Comparison of ENCODE assay signal across 20 mouse cellular contexts in genomic region chr9:20961557-20961956, GRCm38 (mm10). TPM values are rescaled to one million over a fixed set of nuclear protein-coding genes. Genes with fewer than 3 reads are reported as not detected.
DNase-seq lines count a peak whose midpoint lies in the region; ATAC-seq and TF ChIP-seq lines count a peak whose summit lies in the region.
"Had no signal": no experiment of that assay in that cellular context is flagged by ENCODE, and none has a peak within 500 bp of the region (broad histone marks: within the 10 kb centered on the region; RNA-seq: fewer than 3 reads in every experiment).

No protein-coding gene starts in this region.

- no peaks in the 10 kb centered on the region for H3K9me3 ChIP-seq in intestine, postnatal 0 days (ENCODE audit: control insufficient read depth)
- H3K9me3 ChIP-seq: embryonic facial prominence, embryonic 13.5 days; heart, embryonic 15.5 days; limb, embryonic 12.5 days; midbrain, embryonic 10.5 days had no signal

- H3K4me3 ChIP-seq in thymus, adult 2 months (ENCODE audit: control insufficient read depth, insufficient read depth, low read length), result no peak overlapping the region
- H3K4me3 ChIP-seq in bone marrow, adult 2 months (replicated peaks; ENCODE audit: control insufficient read depth, low read depth, low read length), result no peak overlapping the region
- H3K4me3 ChIP-seq in intestine, postnatal 0 days (ENCODE audit: low read depth, low read length), result no peak overlapping the region
- H3K4me3 ChIP-seq: embryonic facial prominence, embryonic 13.5 days; heart, embryonic 15.5 days; layer of hippocampus, adult 2 months; limb, embryonic 12.5 days; midbrain, embryonic 10.5 days had no signal

- H3K27me3 ChIP-seq in thymus, adult 2 months (ENCODE audit: control insufficient read depth, insufficient read depth, low read length), result no peaks in the 10 kb centered on the region
- H3K27me3 ChIP-seq in intestine, postnatal 0 days (replicated peaks; ENCODE audit: control insufficient read depth, insufficient read depth, low read length), result no peaks in the 10 kb centered on the region
- H3K27me3 ChIP-seq: embryonic facial prominence, embryonic 13.5 days; heart, embryonic 15.5 days; limb, embryonic 12.5 days had no signal

- peak; percentile 29 for DNase-seq in thymus, adult 2 months
- DNase-seq in thymus, postnatal 4 days, result no peak
- peak; percentile 22 for DNase-seq in thymus, postnatal 25 days
- DNase-seq in adrenal gland, postnatal 10 days, result no peak
- no peak for DNase-seq in gastrocnemius, postnatal 4 days (ENCODE audit: low spot score in 2 of 2)
- DNase-seq: adrenal gland, adult 8-10 months; cerebellum, adult 2 months; heart, adult 18-20 months; retina, postnatal 1 day had no signal

- no peaks in the 10 kb centered on the region for H3K36me3 ChIP-seq in thymus, adult 2 months (ENCODE audit: control insufficient read depth, insufficient read depth, low read length)
- H3K36me3 ChIP-seq in intestine, postnatal 0 days (ENCODE audit: control insufficient read depth, insufficient read depth), result peaks cover 4% of the 10 kb centered on the region; the same call in 1 of the 2 replicates

- H3K4me2 ChIP-seq in intestine, postnatal 0 days (replicated peaks; ENCODE audit: low read depth), result no peak overlapping the region
- H3K4me2 ChIP-seq: embryonic facial prominence, embryonic 13.5 days; heart, embryonic 15.5 days; limb, embryonic 12.5 days had no signal

- 0 out of 2 replicates have a peak, but pooled peaks cover 2% of the 10 kb centered on the region for H3K4me1 ChIP-seq in thymus, adult 2 months (replicated peaks; ENCODE audit: control insufficient read depth, insufficient read depth, low read length)
- peaks cover 1% of the 10 kb centered on the region; the same call in 1 of the 2 replicates for H3K4me1 ChIP-seq in bone marrow, adult 2 months (ENCODE audit: control insufficient read depth, insufficient read depth, low read length)
- no peaks in the 10 kb centered on the region for H3K4me1 ChIP-seq in intestine, postnatal 0 days (replicated peaks; ENCODE audit: control insufficient read depth, insufficient read depth, low read length)
- H3K4me1 ChIP-seq: embryonic facial prominence, embryonic 13.5 days; heart, embryonic 15.5 days; limb, embryonic 12.5 days; midbrain, embryonic 10.5 days had no signal

- WGBS in thymus, adult 2 months, result 9% methylated on average over 9 of the region's 9 CpGs
- 9% methylated on average over 9 of the region's 9 CpGs for WGBS in bone marrow, adult 2 months
- 66% methylated on average over 9 of the region's 9 CpGs for WGBS in intestine, postnatal 0 days

- TF ChIP-seq CTCF in thymus, adult 2 months (IDR thresholded peaks at IDR 0.05; ENCODE audit: borderline replicate concordance, control insufficient read depth, extremely low read depth, insufficient read depth, low read length, poor library complexity), result no peak
- no peak for TF ChIP-seq CTCF in bone marrow, adult 2 months (IDR thresholded peaks at IDR 0.05; ENCODE audit: control insufficient read depth, insufficient read depth, low read length)
- TF ChIP-seq CTCF in intestine, postnatal 0 days (IDR thresholded peaks at IDR 0.05; ENCODE audit: low read depth), result no peak

- no peak overlapping the region for H3K27ac ChIP-seq in thymus, adult 2 months (ENCODE audit: control insufficient read depth, insufficient read depth, low read length)
- H3K27ac ChIP-seq in bone marrow, adult 2 months (ENCODE audit: control insufficient read depth, insufficient read depth, low read depth, low read length, poor library complexity), result peak overlapping the region; percentile 46; the same call in 1 of the 2 replicates
- no peak overlapping the region for H3K27ac ChIP-seq in intestine, postnatal 0 days (ENCODE audit: low read depth, low read length)
- H3K27ac ChIP-seq: embryonic facial prominence, embryonic 13.5 days; heart, embryonic 15.5 days; kidney, postnatal 0 days; layer of hippocampus, adult 2 months; limb, embryonic 12.5 days; liver, embryonic 14.5 days; midbrain, embryonic 10.5 days had no signal

- H3K9ac ChIP-seq in intestine, postnatal 0 days (ENCODE audit: low read depth, low read length), result no peak overlapping the region
- H3K9ac ChIP-seq: embryonic facial prominence, embryonic 13.5 days; heart, embryonic 15.5 days; limb, embryonic 12.5 days; liver, embryonic 14.5 days had no signal

- ATAC-seq in megakaryocyte, adult 5-6 weeks (ENCODE audit: poor library complexity, severe bottlenecking), result peak; percentile 96
- no peak for ATAC-seq in intestine, postnatal 0 days
- ATAC-seq: forebrain, embryonic 16.5 days had no signal

- no peak for TF ChIP-seq POLR2A in thymus, adult 2 months (IDR thresholded peaks at IDR 0.05; ENCODE audit: control insufficient read depth, extremely low read depth, insufficient read depth, low read length, poor library complexity)
- TF ChIP-seq POLR2A in bone marrow, adult 2 months (IDR thresholded peaks at IDR 0.05; ENCODE audit: borderline replicate concordance, control insufficient read depth, low read depth, low read length), result no peak

RNA-seq across cellular contexts. Expression of gene Dnmt1, which starts 1.9 kb away (rescaled TPM):
- polyA plus RNA-seq in thymus, adult 2 months (2012; rRNA removed), result 142 and 194 TPM in 2 replicates
- polyA plus RNA-seq in bone marrow, adult 2 months (2011; ENCODE audit: insufficient read depth, insufficient read length, low replicate concordance, missing spikeins), result 83.7 and 98.4 TPM in 2 replicates
- total RNA-seq in megakaryocyte, adult 5-6 weeks (2015), result 85.4 and 89.6 TPM in 2 replicates
- 165 and 171 TPM in 2 replicates for total RNA-seq in megakaryocyte, adult 5-6 weeks (2017)
- total RNA-seq in adrenal gland, postnatal 10 days (2021), result 10 to 100 TPM; 44.9 to 54.7 TPM
- polyA plus RNA-seq in intestine, postnatal 0 days (2015; fragmentation: Nextera tagmentation; extraction: Ambion mirVana), result 18.5 and 19.2 TPM in 2 replicates
- total RNA-seq in gastrocnemius, postnatal 4 days (2021), result 10 to 100 TPM; 44.5 to 46.0 TPM

RNA-seq across cellular contexts. Expression of gene S1pr2, which starts 15.0 kb away (rescaled TPM):
- polyA plus RNA-seq in thymus, adult 2 months (2012; rRNA removed), result 11.0 and 11.2 TPM in 2 replicates
- polyA plus RNA-seq in bone marrow, adult 2 months (2011; ENCODE audit: insufficient read depth, insufficient read length, low replicate concordance, missing spikeins), result 0.84 and 2.2 TPM in 2 replicates
- 7.5 and 8.9 TPM in 2 replicates for total RNA-seq in megakaryocyte, adult 5-6 weeks (2015)
- total RNA-seq in megakaryocyte, adult 5-6 weeks (2017), result 2.8 and 3.0 TPM in 2 replicates
- 1 to 10 TPM; 7.4 to 9.7 TPM for total RNA-seq in adrenal gland, postnatal 10 days (2021)
- 9.5 and 11.4 TPM in 2 replicates for polyA plus RNA-seq in intestine, postnatal 0 days (2015; fragmentation: Nextera tagmentation; extraction: Ambion mirVana)
- total RNA-seq in gastrocnemius, postnatal 4 days (2021), result 10 to 100 TPM; 19.8 to 20.2 TPM

RNA-seq across cellular contexts. Expression of gene Mrpl4, which starts 41.0 kb away (rescaled TPM):
- polyA plus RNA-seq in thymus, adult 2 months (2012; rRNA removed), result 125 and 140 TPM in 2 replicates
- polyA plus RNA-seq in bone marrow, adult 2 months (2011; ENCODE audit: insufficient read depth, insufficient read length, low replicate concordance, missing spikeins), result 13.8 and 27.4 TPM in 2 replicates
- 47.3 and 63.6 TPM in 2 replicates for total RNA-seq in megakaryocyte, adult 5-6 weeks (2015)
- total RNA-seq in megakaryocyte, adult 5-6 weeks (2017), result 44.5 and 50.3 TPM in 2 replicates
- total RNA-seq in adrenal gland, postnatal 10 days (2021), result 100 to 1,000 TPM; 121 to 125 TPM
- 107 and 113 TPM in 2 replicates for polyA plus RNA-seq in intestine, postnatal 0 days (2015; fragmentation: Nextera tagmentation; extraction: Ambion mirVana)
- 10 to 100 TPM; 42.7 to 49.2 TPM for total RNA-seq in gastrocnemius, postnatal 4 days (2021)

RNA-seq across cellular contexts. Expression of gene Icam1, which starts 54.2 kb away (rescaled TPM):
- polyA plus RNA-seq in thymus, adult 2 months (2012; rRNA removed), result 78.1 and 90.8 TPM in 2 replicates
- 4.4 and 15.3 TPM in 2 replicates for polyA plus RNA-seq in bone marrow, adult 2 months (2011; ENCODE audit: insufficient read depth, insufficient read length, low replicate concordance, missing spikeins)
- total RNA-seq in megakaryocyte, adult 5-6 weeks (2015), result 9.6 and 15.3 TPM in 2 replicates
- total RNA-seq in megakaryocyte, adult 5-6 weeks (2017), result 19.5 and 20.5 TPM in 2 replicates
- total RNA-seq in adrenal gland, postnatal 10 days (2021), result 10 to 100 TPM; 10.8 to 12.4 TPM
- 10.2 and 11.8 TPM in 2 replicates for polyA plus RNA-seq in intestine, postnatal 0 days (2015; fragmentation: Nextera tagmentation; extraction: Ambion mirVana)
- total RNA-seq in gastrocnemius, postnatal 4 days (2021), result 1 to 10 TPM; 5.4 to 6.7 TPM

Comparison
In these comparisons a context has a peak if more than half of its experiments do, and no peak if none do; other contexts are left out.
1. DNase-seq: peak in thymus, adult 2 months (single experiment) and thymus, postnatal 25 days (single experiment); none in thymus, postnatal 4 days (single experiment), adrenal gland, postnatal 10 days (single experiment) and gastrocnemius, postnatal 4 days (0 of 2).